Mouse (Mus musculus) MEL (cell line): ENCODE measurements at regions not wholly inside any gene's neighbourhood (a gene's known extent, or its start where the extent isn't known, plus 50 kb on each side); places are given as distances from the start of the nearest gene placed in this dataset.

Source experiments
- DNase-seq: peaks from one replicate; pipeline ENCODE4 v3.0.0; 2011; ENCODE audit warnings: low read depth, low spot score
- H3K27ac ChIP-seq: 2 replicates; pipeline ENCODE4 v1.5.1; 2012; ENCODE audit warnings: low read depth, mild to moderate bottlenecking, control low read depth, low read length, moderate library complexity; ENCODE audit not compliant: control insufficient read depth
- H3K27me3 ChIP-seq, 2 experiments: fragments of 150-350 bp in 1 of 2; sonication (generic) in 1 of 2; 2 replicates each; pipeline ENCODE4 v1.6.1; 2012; ENCODE audit warnings: low read length in 2 of 2, mild to moderate bottlenecking in 2 of 2, improper control_type of control experiment in 1 of 2, moderate library complexity in 1 of 2; ENCODE audit not compliant: insufficient read depth in 2 of 2, control insufficient read depth in 1 of 2
- H3K36me3 ChIP-seq, 2 experiments: 2 replicates each; pipeline ENCODE4 v1.6.1; 2012 to 2014; ENCODE audit warnings: low read length in 2 of 2, improper control_type of control experiment in 1 of 2, inconsistent platforms in 1 of 2, mild to moderate bottlenecking in 1 of 2; ENCODE audit not compliant: insufficient read depth in 2 of 2, control insufficient read depth in 1 of 2
- H3K4me1 ChIP-seq, 2 experiments: fragments of 150-350 bp in 1 of 2; sonication (generic) in 1 of 2; 2 replicates each; pipeline ENCODE4 v1.6.1; 2012; ENCODE audit warnings: low read length in 2 of 2, improper control_type of control experiment in 1 of 2, mild to moderate bottlenecking in 1 of 2; ENCODE audit not compliant: insufficient read depth in 2 of 2, control insufficient read depth in 1 of 2
- H3K4me3 ChIP-seq, 2 experiments: fragments of 150-350 bp in 1 of 2; sonication (generic) in 1 of 2; 2 replicates each; pipeline ENCODE4 v1.5.1; 2012; ENCODE audit warnings: low read depth in 2 of 2, low read length in 2 of 2, mild to moderate bottlenecking in 2 of 2, moderate library complexity in 2 of 2, control low read depth in 1 of 2, improper control_type of control experiment in 1 of 2; ENCODE audit not compliant: control insufficient read depth in 1 of 2, insufficient read depth in 1 of 2
- H3K79me2 ChIP-seq: 2 replicates; pipeline ENCODE4 v1.6.1; 2012; ENCODE audit warnings: mild to moderate bottlenecking, low read length, moderate library complexity; ENCODE audit not compliant: control insufficient read depth, poor library complexity, insufficient read depth
- H3K9ac ChIP-seq: 2 replicates; pipeline ENCODE4 v1.6.1; 2012; ENCODE audit warnings: low read depth, mild to moderate bottlenecking, control low read depth, low read length, moderate library complexity; ENCODE audit not compliant: control insufficient read depth, poor library complexity, severe bottlenecking
- H3K9me3 ChIP-seq: fragments of 150-350 bp; sonication (generic); replicated peaks from 2 replicates; pipeline ENCODE4 v1.6.1; 2012; ENCODE audit warnings: mild to moderate bottlenecking, low read length, improper control_type of control experiment, moderate library complexity; ENCODE audit not compliant: insufficient read depth
- BHLHE40 ChIP-seq: IDR thresholded peaks from 2 replicates; pipeline ENCODE4 v1.6.1; 2012; ENCODE audit warnings: low read depth, mild to moderate bottlenecking, inconsistent platforms, low read length, improper control_type of control experiment, borderline replicate concordance
- CHD1 ChIP-seq: IDR thresholded peaks from 2 replicates; pipeline ENCODE4 v1.6.1; 2012; ENCODE audit warnings: low read depth, mild to moderate bottlenecking, inconsistent platforms, low read length, improper control_type of control experiment
- CHD2 ChIP-seq: IDR thresholded peaks from 2 replicates; pipeline ENCODE4 v1.6.1; 2011; ENCODE audit warnings: low read length, improper control_type of control experiment
- CTCF ChIP-seq, 3 experiments: IDR thresholded peaks in 2 of 3; conservative IDR thresholded peaks in 1 of 3; 2 replicates each; pipeline ENCODE4 v1.5.1; 2011 to 2012; ENCODE audit warnings: low read length in 3 of 3, low read depth in 2 of 3, mild to moderate bottlenecking in 2 of 3, improper control_type of control experiment in 1 of 3, inconsistent platforms in 1 of 3, mixed read lengths in 1 of 3, moderate library complexity in 1 of 3; ENCODE audit not compliant: control insufficient read depth in 1 of 3, insufficient read depth in 1 of 3, poor library complexity in 1 of 3, severe bottlenecking in 1 of 3
- E2F4 ChIP-seq: IDR thresholded peaks from 2 replicates; pipeline ENCODE4 v1.6.1; 2011; ENCODE audit warnings: low read depth, low read length, improper control_type of control experiment, borderline replicate concordance
- ELF1 ChIP-seq: IDR thresholded peaks from 2 replicates; pipeline ENCODE4 v1.6.1; 2014; ENCODE audit warnings: low read depth, mild to moderate bottlenecking, inconsistent platforms, low read length, improper control_type of control experiment, moderate library complexity
- EP300 ChIP-seq, 2 experiments: IDR thresholded peaks; 2 replicates each; pipeline ENCODE4 v1.6.1; 2011; ENCODE audit warnings: improper control_type of control experiment in 2 of 2, low read length in 2 of 2, low read depth in 1 of 2, mild to moderate bottlenecking in 1 of 2
- JUND ChIP-seq: IDR thresholded peaks from 2 replicates; pipeline ENCODE4 v1.6.1; 2011; ENCODE audit warnings: low read depth, mild to moderate bottlenecking, improper control_type of control experiment, low read length
- KAT2A ChIP-seq: conservative IDR thresholded peaks from 2 replicates; pipeline ENCODE4 v1.6.1; 2012; ENCODE audit warnings: low read depth, low read length, improper control_type of control experiment, inconsistent platforms
- MAX ChIP-seq: IDR thresholded peaks from 2 replicates; pipeline ENCODE4 v1.6.1; 2011; ENCODE audit warnings: low read length, improper control_type of control experiment
- MAZ ChIP-seq: IDR thresholded peaks from 2 replicates; pipeline ENCODE4 v1.6.1; 2012; ENCODE audit warnings: low read depth, mild to moderate bottlenecking, inconsistent platforms, low read length, improper control_type of control experiment
- MYC ChIP-seq: IDR thresholded peaks from 2 replicates; pipeline ENCODE4 v1.6.1; 2011; ENCODE audit warnings: low read depth, mild to moderate bottlenecking, low read length, improper control_type of control experiment, moderate library complexity
- NELFE ChIP-seq: IDR thresholded peaks from 2 replicates; pipeline ENCODE4 v1.6.1; 2011; ENCODE audit warnings: low read depth, low read length, improper control_type of control experiment
- POLR2AphosphoS5 ChIP-seq: IDR thresholded peaks from 2 replicates; pipeline ENCODE4 v1.6.1; 2012; ENCODE audit warnings: low read depth, borderline replicate concordance, mild to moderate bottlenecking, inconsistent platforms, low read length, moderate library complexity, mixed read lengths
- RCOR1 ChIP-seq: IDR thresholded peaks from 2 replicates; pipeline ENCODE4 v1.6.1; 2012; ENCODE audit warnings: low read depth, mild to moderate bottlenecking, inconsistent platforms, low read length, improper control_type of control experiment
- SIN3A ChIP-seq: IDR thresholded peaks from 2 replicates; pipeline ENCODE4 v1.6.1; 2012; ENCODE audit warnings: low read length, improper control_type of control experiment, inconsistent platforms
- TCF12 ChIP-seq: IDR thresholded peaks from 2 replicates; pipeline ENCODE4 v1.6.1; 2014; ENCODE audit warnings: low read depth, mild to moderate bottlenecking, inconsistent platforms, low read length, improper control_type of control experiment, moderate library complexity
- USF1 ChIP-seq: IDR thresholded peaks from 2 replicates; pipeline ENCODE4 v1.6.1; 2014; ENCODE audit warnings: low read depth, mild to moderate bottlenecking, inconsistent platforms, low read length, improper control_type of control experiment, moderate library complexity

- Histone ChIP-seq H3K4me1 (no peaks in the 10 kb centered on the region), H3K9me3 (no peaks in the 10 kb centered on the region), H3K36me3 (no peaks in the 10 kb centered on the region), H3K4me3 (no peak overlapping the region), H3K27me3 (no peaks in the 10 kb centered on the region), H3K79me2 (no peaks in the 10 kb centered on the region), H3K9ac (no peak overlapping the region), H3K27ac (no peak overlapping the region)
- TF ChIP-seq TCF12 (no peak), CHD2 (no peak), NELFE (no peak), CTCF (IDR thresholded peaks at IDR 0.05 in 2 of 3, conservative IDR thresholded peaks at IDR 0.05 in 1 of 3; ENCODE audit: control insufficient read depth in 1 of 3, insufficient read depth in 1 of 3, low read depth in 2 of 3, low read length in 3 of 3, poor library complexity in 1 of 3, severe bottlenecking in 1 of 3) (no peak), MAX (no peak)
- TF ChIP-seq, all 39 proteins: peak for 0
- no peak for DNase-seq
These were observed 234.9 kb downstream of the Dact1 start for GRCm38 (mm10) chr12:71544401-71545159.

GRCm38 (mm10) chr12:71546523-71547265 lies 237.0 kb downstream of the Dact1 start:
- H3K9me3 ChIP-seq: no peaks in the 10 kb centered on the region
- H3K79me2 ChIP-seq: no peaks in the 10 kb centered on the region
- no peaks in the 10 kb centered on the region for H3K27me3 ChIP-seq
- no peak for TF ChIP-seq EP300 (IDR thresholded peaks at IDR 0.05; ENCODE audit: low read depth in 1 of 2, low read length in 2 of 2)
- TF ChIP-seq MAZ: no peak
- no peak for TF ChIP-seq POLR2AphosphoS5
- no peak for TF ChIP-seq KAT2A
- TF ChIP-seq ELF1: no peak
- TF ChIP-seq USF1: no peak
- no peak overlapping the region for H3K27ac ChIP-seq
- no peak overlapping the region for H3K9ac ChIP-seq
- H3K36me3 ChIP-seq: no peaks in the 10 kb centered on the region
- no peak for DNase-seq
- H3K4me3 ChIP-seq: no peak overlapping the region
- H3K4me1 ChIP-seq: no peaks in the 10 kb centered on the region

- TF ChIP-seq CHD1: no peak
- no peak for TF ChIP-seq EP300 (IDR thresholded peaks at IDR 0.05; ENCODE audit: low read depth in 1 of 2, low read length in 2 of 2)
- TF ChIP-seq BHLHE40: no peak
- no peak for TF ChIP-seq RCOR1
- no peak for TF ChIP-seq CTCF (IDR thresholded peaks at IDR 0.05 in 2 of 3, conservative IDR thresholded peaks at IDR 0.05 in 1 of 3; ENCODE audit: control insufficient read depth in 1 of 3, insufficient read depth in 1 of 3, low read depth in 2 of 3, low read length in 3 of 3, poor library complexity in 1 of 3, severe bottlenecking in 1 of 3)
- TF ChIP-seq SIN3A: no peak
- no peak for TF ChIP-seq JUND
- TF ChIP-seq MYC: no peak
- no peak for TF ChIP-seq E2F4
- TF ChIP-seq ELF1: no peak
- H3K4me1 ChIP-seq: no peaks in the 10 kb centered on the region
- H3K79me2 ChIP-seq: no peaks in the 10 kb centered on the region
- no peak overlapping the region for H3K27ac ChIP-seq
- H3K4me3 ChIP-seq: no peak overlapping the region
- no peak overlapping the region for H3K9ac ChIP-seq
- no peak for DNase-seq
- H3K9me3 ChIP-seq: no peaks in the 10 kb centered on the region
- H3K27me3 ChIP-seq: no peaks in the 10 kb centered on the region
- H3K36me3 ChIP-seq: no peaks in the 10 kb centered on the region
These were observed 239.7 kb downstream of the Dact1 start for GRCm38 (mm10) chr12:71549336-71549735.
